Mouse (Mus musculus) liver, embryonic 12.5 days (tissue): ENCODE data around the gene N4bp1. TPM values are rescaled to one million over a fixed set of nuclear protein-coding genes. Genes with fewer than 3 reads are reported as not detected.
A peak's percentile ranks its signal among the peaks of the same experiment; 100 is the strongest.

Experiments
- ATAC-seq: fragments of 200-750 bp; cut with Nextera tagmentation; 2 replicates; pipeline ENCODE4 v1.8.0; 2017; ENCODE audit warnings: moderate number of reproducible peaks, mild to moderate bottlenecking, moderate library complexity
- H3K27ac ChIP-seq: fragments of 300-500 bp; sonication (generic); 2 replicates; pipeline ENCODE4 v1.5.1; 2016; ENCODE audit warnings: mild to moderate bottlenecking
- H3K27me3 ChIP-seq: fragments of 300-500 bp; sonication (generic); replicated peaks from 2 replicates; pipeline ENCODE4 v1.6.1; 2016; ENCODE audit warnings: mild to moderate bottlenecking, moderate library complexity
- H3K36me3 ChIP-seq: fragments of 300-500 bp; sonication (generic); 2 replicates; pipeline ENCODE4 v1.6.1; 2016; ENCODE audit warnings: mild to moderate bottlenecking, moderate library complexity
- H3K4me1 ChIP-seq: fragments of 300-500 bp; sonication (generic); 2 replicates; pipeline ENCODE4 v1.6.1; 2016
- H3K4me2 ChIP-seq: fragments of 300-500 bp; sonication (generic); 2 replicates; pipeline ENCODE4 v1.6.1; 2016; ENCODE audit warnings: mild to moderate bottlenecking, moderate library complexity
- H3K4me3 ChIP-seq: fragments of 300-500 bp; sonication (generic); 2 replicates; pipeline ENCODE4 v1.5.1; 2016; ENCODE audit warnings: mild to moderate bottlenecking, moderate library complexity
- H3K9ac ChIP-seq: fragments of 300-500 bp; sonication (generic); 2 replicates; pipeline ENCODE4 v1.6.1; 2016; ENCODE audit warnings: mild to moderate bottlenecking, moderate library complexity
- H3K9me3 ChIP-seq: fragments of 300-500 bp; sonication (generic); replicated peaks from 2 replicates; pipeline ENCODE4 v1.6.1; 2016; ENCODE audit warnings: mild to moderate bottlenecking, moderate library complexity
- WGBS: fragments of 180-500 bp; shearing (Covaris S2); methylation state at CpG from one replicate; pipeline ENCODE4 v1.1.7; 2016; ENCODE audit not compliant: insufficient replicate concordance; 5-methylcytosine and 5-hydroxymethylcytosine counted together
- polyA plus RNA-seq: library from polyadenylated mRNA; unstranded; fragments of >200 nt; fragmentation: Nextera tagmentation; extraction: Ambion mirVana; gene quantifications from 2 replicates; pipeline ENCODE4 v1.2.1, GENCODE M21; 2016

N4bp1 gene
- polyA plus RNA-seq, 1 experiment from 2014 or later = 5.1 TPM

- WGBS = 89% methylated on average over 3 of the region's 3 CpGs
Observed at GRCm38 (mm10) chr8:86852491-86852890, 32.6 kb downstream of the N4bp1 start.

DNA sequence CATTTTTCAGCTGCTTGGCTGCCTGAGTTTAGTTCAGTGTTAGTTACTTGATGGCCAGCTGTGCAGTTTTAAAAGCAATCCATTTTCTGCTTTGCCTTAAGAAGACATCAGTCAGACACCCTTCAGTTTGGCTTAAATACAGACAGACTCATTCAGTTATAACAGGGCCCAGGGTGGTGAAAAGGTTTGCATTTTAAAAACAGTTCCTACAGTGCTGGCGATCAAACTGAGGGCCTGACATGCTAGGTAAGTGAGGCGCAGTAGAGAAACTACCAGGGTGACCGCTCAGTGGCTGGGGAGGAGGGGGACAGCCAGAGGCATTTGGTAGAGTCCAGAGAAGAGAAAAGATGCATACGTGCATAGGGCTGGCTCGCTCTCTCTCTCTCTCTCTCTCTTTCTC, 36.2 kb downstream of the N4bp1 start:
- ATAC-seq = no peak
- 87% methylated on average over 5 of the region's 5 CpGs for WGBS
- Histone ChIP-seq H3K4me3 (no peak overlapping the region), H3K27me3 (no peaks in the 10 kb centered on the region), H3K4me2 (no peak overlapping the region), H3K9ac (no peak overlapping the region), H3K27ac (no peak overlapping the region), H3K36me3 (peaks cover 47% of the 10 kb centered on the region), H3K9me3 (no peaks in the 10 kb centered on the region), H3K4me1 (peaks cover 24% of the 10 kb centered on the region)

More at GRCm38 (mm10) chr8:86852491-86852890, 32.6 kb downstream of the N4bp1 start:
- Histone ChIP-seq H3K36me3 (peaks cover 31% of the 10 kb centered on the region), H3K4me2 (no peak overlapping the region), H3K4me1 (peaks cover 11% of the 10 kb centered on the region), H3K27ac (0 out of 2 replicates have a peak overlapping the region, but pooled peaks have one; percentile 33), H3K9ac (no peak overlapping the region), H3K27me3 (no peaks in the 10 kb centered on the region), H3K4me3 (no peak overlapping the region), H3K9me3 (no peaks in the 10 kb centered on the region)
- ATAC-seq = no peak

DNA sequence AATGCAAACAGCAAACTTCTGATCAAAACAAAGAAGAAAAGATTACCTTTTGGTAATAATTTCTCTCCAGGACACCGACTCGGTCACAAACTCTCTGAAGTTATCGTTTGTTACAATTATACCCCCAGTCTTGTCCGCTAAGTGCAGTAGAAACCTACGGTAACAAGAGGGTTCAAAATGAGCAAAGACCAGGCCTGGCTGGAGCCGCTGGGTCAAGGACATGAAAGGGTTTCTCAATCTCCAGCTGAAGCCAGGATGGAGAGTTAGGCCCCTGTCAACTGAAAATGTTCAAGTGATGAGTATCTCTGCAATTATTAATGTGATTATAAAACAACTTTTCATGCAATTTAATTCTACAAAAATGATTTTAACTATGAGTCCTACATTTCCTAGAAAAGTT, 36.7 kb downstream of the N4bp1 start:
- Histone ChIP-seq H3K36me3 (peaks cover 52% of the 10 kb centered on the region), H3K27me3 (no peaks in the 10 kb centered on the region), H3K4me3 (no peak overlapping the region), H3K9me3 (no peaks in the 10 kb centered on the region), H3K4me1 (peaks cover 24% of the 10 kb centered on the region), H3K4me2 (no peak overlapping the region), H3K9ac (no peak overlapping the region), H3K27ac (no peak overlapping the region)
- no peak for ATAC-seq
- 76% methylated on average over 6 of the region's 6 CpGs for WGBS

DNA sequence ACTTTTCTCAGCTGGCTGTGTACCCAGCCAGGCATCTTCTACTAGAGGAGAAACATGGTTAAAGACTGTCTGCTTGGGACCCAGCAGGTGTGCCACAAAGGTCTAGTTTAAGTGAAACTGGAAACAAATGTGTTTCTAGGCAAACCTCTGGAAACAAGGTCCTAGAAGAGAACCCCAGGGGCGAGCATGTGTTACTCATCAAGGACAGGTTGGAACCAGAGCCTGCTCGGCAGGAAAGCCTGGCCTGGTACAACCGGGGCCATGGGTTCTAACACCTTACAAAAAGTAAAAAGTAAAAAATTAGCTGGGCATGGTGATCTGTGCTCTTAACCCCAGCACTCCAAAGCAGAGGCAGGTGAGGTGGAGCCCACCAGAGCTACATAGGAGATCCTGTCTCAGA, 38.0 kb downstream of the N4bp1 start:
- Histone ChIP-seq H3K9me3 (no peaks in the 10 kb centered on the region), H3K4me1 (peaks cover 16% of the 10 kb centered on the region), H3K27ac (no peak overlapping the region), H3K36me3 (peaks cover 60% of the 10 kb centered on the region), H3K27me3 (no peaks in the 10 kb centered on the region), H3K4me3 (no peak overlapping the region), H3K9ac (no peak overlapping the region), H3K4me2 (no peak overlapping the region)
- 75% methylated on average over 3 of the region's 3 CpGs for WGBS
- no peak for ATAC-seq

- no peak overlapping the region for H3K27ac ChIP-seq
- H3K4me3 ChIP-seq = no peak overlapping the region
- WGBS = 80% methylated on average over 5 of the region's 5 CpGs
- no peak overlapping the region for H3K9ac ChIP-seq
- no peak for ATAC-seq
- H3K4me2 ChIP-seq = no peak overlapping the region
- H3K9me3 ChIP-seq = no peaks in the 10 kb centered on the region
- no peaks in the 10 kb centered on the region for H3K27me3 ChIP-seq
- H3K36me3 ChIP-seq = peaks cover 68% of the 10 kb centered on the region
- H3K4me1 ChIP-seq = peaks cover 13% of the 10 kb centered on the region
Observed at GRCm38 (mm10) chr8:86845875-86846274, 39.2 kb downstream of the N4bp1 start.

DNA sequence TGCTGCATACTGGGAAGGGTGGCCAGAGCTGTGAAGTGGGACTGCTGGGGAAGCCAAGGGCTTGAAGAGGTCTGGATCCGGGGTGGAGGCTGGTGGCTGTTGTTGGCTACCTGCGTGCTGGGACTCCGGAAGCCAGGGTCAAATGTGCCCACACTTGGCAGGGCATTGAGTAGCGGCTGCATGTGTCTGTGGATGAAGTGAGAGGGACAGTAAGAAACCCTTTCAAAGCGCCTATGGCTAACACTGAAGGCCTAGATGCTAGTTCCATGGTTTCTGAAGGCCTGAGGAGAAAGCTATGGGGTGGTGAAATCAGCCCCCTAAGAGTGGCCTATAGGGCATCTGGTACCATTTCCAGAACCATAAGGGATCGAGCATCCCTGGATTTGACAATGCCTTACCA, 40.2 kb downstream of the N4bp1 start:
- Histone ChIP-seq H3K27ac (no peak overlapping the region), H3K27me3 (no peaks in the 10 kb centered on the region), H3K4me3 (no peak overlapping the region), H3K9me3 (no peaks in the 10 kb centered on the region), H3K4me1 (peaks cover 13% of the 10 kb centered on the region), H3K4me2 (no peak overlapping the region), H3K9ac (no peak overlapping the region), H3K36me3 (peaks cover 73% of the 10 kb centered on the region)
- no peak for ATAC-seq
- 84% methylated on average over 6 of the region's 6 CpGs for WGBS

DNA sequence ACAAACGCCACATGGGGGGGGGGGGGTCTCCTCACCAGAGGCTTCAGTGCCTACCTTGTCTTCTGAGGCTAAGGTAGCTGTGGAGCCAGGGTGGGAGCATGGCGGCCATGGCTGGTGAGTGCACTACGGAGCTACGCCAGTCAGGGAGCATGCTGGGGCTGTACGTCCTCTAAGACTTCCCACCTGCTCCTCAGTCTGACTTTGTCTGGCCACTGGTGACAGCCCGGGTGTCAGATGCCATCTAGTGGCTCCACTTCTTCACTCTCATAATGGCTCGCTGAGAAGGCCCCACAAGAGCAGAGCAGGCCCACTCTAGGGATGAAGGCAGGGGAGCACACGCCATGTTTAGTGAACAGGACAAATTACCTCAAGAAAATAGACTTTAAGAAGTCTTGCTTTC, 41.2 kb downstream of the N4bp1 start:
- no peak overlapping the region for H3K4me3 ChIP-seq
- no peaks in the 10 kb centered on the region for H3K9me3 ChIP-seq
- 75% methylated on average over 8 of the region's 8 CpGs for WGBS
- no peak overlapping the region for H3K9ac ChIP-seq
- H3K36me3 ChIP-seq = peaks cover 76% of the 10 kb centered on the region
- ATAC-seq = peak; percentile 18; the same call in 1 of the 2 replicates
- H3K27ac ChIP-seq = no peak overlapping the region
- H3K27me3 ChIP-seq = no peaks in the 10 kb centered on the region
- H3K4me2 ChIP-seq = no peak overlapping the region
- peaks cover 13% of the 10 kb centered on the region for H3K4me1 ChIP-seq

GRCm38 (mm10) chr8:86841556-86842309, 43.3 kb downstream of the N4bp1 start:
- Histone ChIP-seq H3K4me3 (no peak overlapping the region), H3K27me3 (no peaks in the 10 kb centered on the region), H3K9me3 (no peaks in the 10 kb centered on the region), H3K27ac (no peak overlapping the region), H3K36me3 (peaks cover 58% of the 10 kb centered on the region), H3K9ac (no peak overlapping the region), H3K4me2 (no peak overlapping the region), H3K4me1 (peaks cover 13% of the 10 kb centered on the region)
- WGBS = 73% methylated on average over 8 of the region's 8 CpGs
- no peak for ATAC-seq

DNA sequence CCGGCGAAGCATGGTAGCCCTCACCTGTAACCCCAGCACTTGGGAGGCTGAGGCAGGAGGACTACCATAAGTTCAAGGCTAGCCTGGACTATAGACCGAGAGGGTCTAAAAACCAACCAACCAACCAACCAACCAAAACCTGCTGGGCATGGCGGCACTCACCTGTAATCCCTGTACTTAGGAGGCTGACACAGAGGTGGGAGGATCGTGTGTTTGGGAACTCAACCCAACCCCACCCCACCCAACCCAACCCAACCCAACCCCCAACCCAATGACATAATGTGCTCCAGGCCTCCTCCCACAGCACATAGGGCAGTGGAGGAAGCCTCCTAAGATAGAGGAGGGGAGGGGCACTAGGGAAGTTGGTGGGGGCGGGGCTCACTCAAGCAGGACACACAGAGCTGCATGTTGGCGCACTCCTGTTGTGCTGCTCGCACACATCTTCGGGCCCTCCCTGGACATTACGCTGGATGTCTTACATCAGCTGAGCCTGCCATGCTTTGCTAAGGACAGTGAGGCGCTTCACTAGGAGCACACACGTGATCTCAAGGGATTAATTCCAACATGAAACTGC, 44.9 kb downstream of the N4bp1 start:
- Histone ChIP-seq H3K4me1 (peaks cover 5% of the 10 kb centered on the region), H3K36me3 (peaks cover 53% of the 10 kb centered on the region), H3K4me3 (no peak overlapping the region), H3K27me3 (0 out of 2 replicates have a peak, but pooled peaks cover 4% of the 10 kb centered on the region), H3K27ac (no peak overlapping the region), H3K9ac (no peak overlapping the region), H3K9me3 (no peaks in the 10 kb centered on the region), H3K4me2 (no peak overlapping the region)
- peak; percentile 30; the same call in 1 of the 2 replicates for ATAC-seq
- WGBS = 80% methylated on average over 12 of the region's 12 CpGs

DNA sequence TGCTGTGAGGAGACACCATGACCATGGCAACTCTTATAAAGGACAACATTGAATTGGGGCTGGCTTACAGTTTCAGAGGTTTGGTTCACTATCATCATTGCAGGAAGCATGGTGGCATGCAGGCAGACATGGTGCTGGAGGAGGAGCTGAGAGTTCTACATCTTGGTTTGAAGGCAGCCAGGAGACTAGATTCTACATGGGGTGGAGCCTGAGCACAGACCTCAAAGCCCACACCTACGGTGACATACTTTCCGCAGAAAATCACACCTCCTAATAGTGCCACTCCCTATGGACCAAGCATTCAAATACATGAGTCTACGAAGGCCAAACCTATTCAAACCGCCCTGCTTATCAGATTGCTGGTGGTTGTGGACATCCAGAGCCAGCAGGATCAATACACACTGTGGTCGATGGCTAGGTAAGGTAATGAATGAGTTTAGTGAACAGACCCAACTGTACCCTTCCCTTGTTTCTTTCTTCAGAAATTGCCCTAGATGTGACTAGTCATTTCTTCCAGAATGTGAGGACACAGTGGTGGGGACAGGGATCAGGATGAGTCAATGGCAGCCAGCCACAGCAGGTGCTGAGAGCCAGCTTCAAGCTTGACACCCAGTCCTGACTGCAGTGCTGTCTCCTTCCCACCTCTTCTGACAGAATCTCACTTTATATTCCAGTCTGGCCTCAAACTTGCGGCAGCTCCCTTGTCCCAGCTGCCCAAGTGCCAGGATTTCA, 46.2 kb downstream of the N4bp1 start:
- Histone ChIP-seq H3K9ac (no peak overlapping the region), H3K27ac (no peak overlapping the region), H3K27me3 (0 out of 2 replicates have a peak, but pooled peaks cover 4% of the 10 kb centered on the region), H3K36me3 (peaks cover 43% of the 10 kb centered on the region), H3K4me3 (no peak overlapping the region), H3K9me3 (no peaks in the 10 kb centered on the region; the same call in 1 of the 2 replicates), H3K4me1 (0 out of 2 replicates have a peak, but pooled peaks cover 3% of the 10 kb centered on the region), H3K4me2 (no peak overlapping the region)
- WGBS = 77% methylated on average over 6 of the region's 6 CpGs
- no peak for ATAC-seq

DNA sequence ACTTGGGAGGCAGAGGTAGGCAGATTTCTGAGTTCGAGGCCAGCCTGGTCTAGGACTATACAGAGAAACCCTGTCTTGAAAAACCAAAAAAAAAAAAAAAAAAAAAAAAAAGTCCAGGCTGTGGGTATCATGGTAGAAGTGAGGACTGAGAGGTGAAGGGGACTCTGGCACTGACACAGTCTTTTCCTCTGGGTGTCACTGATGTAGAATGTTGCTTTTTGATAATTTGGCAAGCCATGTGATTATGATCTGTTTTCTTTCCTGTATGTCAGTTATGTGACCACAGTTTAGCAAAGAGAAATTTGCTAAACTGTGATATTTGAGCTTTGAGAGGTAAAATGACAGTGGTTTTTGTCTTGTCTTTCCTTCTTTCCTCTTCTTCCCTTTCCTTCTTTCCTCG, 47.8 kb downstream of the N4bp1 start:
- Histone ChIP-seq H3K9ac (no peak overlapping the region), H3K27me3 (0 out of 2 replicates have a peak, but pooled peaks cover 4% of the 10 kb centered on the region), H3K36me3 (peaks cover 28% of the 10 kb centered on the region), H3K4me3 (no peak overlapping the region), H3K4me2 (no peak overlapping the region), H3K4me1 (0 out of 2 replicates have a peak, but pooled peaks cover 6% of the 10 kb centered on the region), H3K27ac (no peak overlapping the region), H3K9me3 (no peaks in the 10 kb centered on the region; the same call in 1 of the 2 replicates)
- 42% methylated on average over 2 of the region's 2 CpGs for WGBS
- no peak for ATAC-seq

DNA sequence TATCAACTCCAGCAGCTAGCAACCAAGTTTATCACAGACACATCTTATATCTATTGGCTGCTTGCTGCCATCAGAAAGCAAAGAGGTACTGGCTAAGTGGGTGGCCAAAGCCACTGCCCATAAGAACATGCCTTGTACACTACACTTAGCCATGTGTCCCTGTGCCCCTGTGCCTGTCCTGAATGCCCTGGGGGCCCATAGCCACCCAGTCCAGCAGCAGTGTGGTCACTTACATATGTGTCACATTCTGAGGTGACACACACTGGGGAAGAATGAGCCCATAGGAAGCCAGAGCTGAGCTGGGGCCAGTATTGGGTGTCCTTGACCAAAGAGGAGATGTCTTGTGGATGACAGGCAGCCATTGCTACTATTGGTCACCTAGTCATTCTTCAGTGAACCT, 49.2 kb downstream of the N4bp1 start:
- H3K27me3 ChIP-seq = 0 out of 2 replicates have a peak, but pooled peaks cover 4% of the 10 kb centered on the region
- no peaks in the 10 kb centered on the region; the same call in 1 of the 2 replicates for H3K9me3 ChIP-seq
- H3K9ac ChIP-seq = no peak overlapping the region
- no peak overlapping the region for H3K27ac ChIP-seq
- no peak for ATAC-seq
- H3K4me3 ChIP-seq = no peak overlapping the region
- H3K4me2 ChIP-seq = no peak overlapping the region
- H3K4me1 ChIP-seq = 0 out of 2 replicates have a peak, but pooled peaks cover 6% of the 10 kb centered on the region
- H3K36me3 ChIP-seq = peaks cover 16% of the 10 kb centered on the region
